Mouse (Mus musculus): ENCODE results near the gene Ssh3. TPM values are rescaled to one million over a fixed set of nuclear protein-coding genes. Genes with fewer than 3 reads are reported as not detected.

Gene Ssh3
- polyA plus RNA-seq, 1 experiment from 2014 or later: 2.1 TPM

DNA sequence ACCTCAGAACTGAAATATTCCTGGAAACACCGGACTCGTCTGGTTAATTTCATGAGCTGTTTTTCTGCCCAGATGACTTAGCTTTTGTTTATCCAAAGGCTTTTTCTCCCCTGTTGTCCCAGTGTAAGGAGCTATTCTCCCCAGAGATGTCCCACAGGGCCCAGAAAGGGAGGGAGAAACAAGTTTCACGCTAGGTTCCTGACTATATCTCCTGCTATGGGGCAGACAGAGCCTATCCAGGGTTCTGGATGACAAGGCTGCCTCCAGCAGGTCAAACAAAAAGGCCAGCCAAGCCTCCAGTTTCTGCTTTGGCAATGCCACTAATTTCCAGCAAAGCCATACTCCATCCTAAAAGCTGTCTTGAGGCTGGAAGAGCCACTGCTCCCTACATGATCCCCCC, 51.1 kb downstream of the Ssh3 start:
- Histone ChIP-seq H3K27ac (ENCODE audit: low read depth, low read length) (no peak overlapping the region), H3K4me2 (no peak overlapping the region), H3K36me3 (ENCODE audit: control insufficient read depth, insufficient read depth, low read length) (no peaks in the 10 kb centered on the region), H3K27me3 (ENCODE audit: control insufficient read depth, insufficient read depth, low read length) (peaks cover 41% of the 10 kb centered on the region), H3K9ac (ENCODE audit: low read length) (no peak overlapping the region), H3K4me3 (ENCODE audit: low read depth, low read length) (no peak overlapping the region), H3K4me1 (ENCODE audit: control insufficient read depth, insufficient read depth, low read length) (peaks cover 22% of the 10 kb centered on the region), H3K9me3 (ENCODE audit: control insufficient read depth, low read length) (no peaks in the 10 kb centered on the region)
- no peak for ATAC-seq (ENCODE audit: low FRiP score)
- DNase-seq (ENCODE audit: low spot score, missing footprints): peak; percentile 57
- 49% methylated on average over 3 of the region's 3 CpGs for WGBS

DNA sequence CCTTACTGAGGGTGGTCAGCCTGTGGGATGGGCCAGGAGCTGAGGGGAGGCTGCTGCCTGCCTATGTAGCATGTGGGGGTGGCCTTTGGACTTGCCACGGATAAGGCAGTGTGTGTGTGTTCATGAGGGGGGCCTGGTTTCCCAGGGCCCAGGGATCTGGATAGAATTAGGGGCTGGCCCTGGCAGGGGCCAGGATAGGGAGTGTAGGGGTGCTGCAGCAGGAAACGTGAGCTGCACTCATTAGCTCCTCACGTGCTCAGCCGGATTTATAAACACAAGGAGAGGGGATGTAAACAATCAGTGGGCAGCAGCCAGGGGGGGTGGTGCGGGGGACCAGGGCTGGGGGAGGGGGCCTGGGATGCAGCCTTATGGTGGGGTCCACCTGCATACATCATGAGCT, 51.8 kb downstream of the Ssh3 start:
- 7% methylated on average over 5 of the region's 5 CpGs for WGBS
- Histone ChIP-seq H3K4me3 (ENCODE audit: low read depth, low read length) (no peak overlapping the region), H3K36me3 (ENCODE audit: control insufficient read depth, insufficient read depth, low read length) (no peaks in the 10 kb centered on the region), H3K9ac (ENCODE audit: low read length) (no peak overlapping the region), H3K27ac (ENCODE audit: low read depth, low read length) (no peak overlapping the region), H3K4me2 (no peak overlapping the region), H3K4me1 (ENCODE audit: control insufficient read depth, insufficient read depth, low read length) (peaks cover 25% of the 10 kb centered on the region), H3K27me3 (ENCODE audit: control insufficient read depth, insufficient read depth, low read length) (peaks cover 46% of the 10 kb centered on the region), H3K9me3 (ENCODE audit: control insufficient read depth, low read length) (no peaks in the 10 kb centered on the region)
- DNase-seq (ENCODE audit: low spot score, missing footprints) (no peak), ATAC-seq (ENCODE audit: low FRiP score) (no peak)

DNA sequence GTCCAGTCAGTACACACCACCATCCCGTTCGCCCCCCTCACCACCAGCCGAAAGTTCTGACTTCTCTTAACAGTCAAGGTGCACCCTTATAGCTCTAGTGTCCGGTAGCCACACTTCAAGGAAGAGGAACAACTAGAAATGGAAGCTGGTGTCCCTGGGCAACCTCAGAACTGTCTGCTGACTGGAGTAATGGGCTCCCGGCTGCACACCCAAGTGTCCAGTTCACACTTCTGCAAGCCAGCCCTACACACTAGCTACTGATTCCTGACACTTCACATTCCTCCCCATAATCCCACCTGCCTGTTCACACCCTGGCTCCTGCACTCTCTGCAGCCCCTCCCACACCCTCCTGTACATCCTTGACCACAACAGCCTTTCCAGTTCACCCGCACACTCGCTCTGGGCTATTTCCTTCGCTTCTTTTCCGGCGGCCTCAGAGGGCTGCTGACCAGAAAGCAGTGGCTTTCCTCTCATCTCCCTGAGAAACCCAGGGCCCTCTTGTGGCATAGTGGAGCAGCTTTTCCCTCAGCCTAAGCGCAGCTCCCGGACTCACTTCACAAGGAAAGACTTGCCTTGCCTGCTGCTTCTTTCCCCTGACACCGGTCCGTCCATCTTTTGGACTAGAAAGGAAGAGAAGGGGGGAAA, 52.8 kb downstream of the Ssh3 start:
- Histone ChIP-seq H3K4me2 (0 out of 2 replicates have a peak overlapping the region, but pooled peaks have one; percentile 10), H3K27me3 (ENCODE audit: control insufficient read depth, insufficient read depth, low read length) (peaks cover 48% of the 10 kb centered on the region), H3K27ac (ENCODE audit: low read depth, low read length) (no peak overlapping the region)

DNA sequence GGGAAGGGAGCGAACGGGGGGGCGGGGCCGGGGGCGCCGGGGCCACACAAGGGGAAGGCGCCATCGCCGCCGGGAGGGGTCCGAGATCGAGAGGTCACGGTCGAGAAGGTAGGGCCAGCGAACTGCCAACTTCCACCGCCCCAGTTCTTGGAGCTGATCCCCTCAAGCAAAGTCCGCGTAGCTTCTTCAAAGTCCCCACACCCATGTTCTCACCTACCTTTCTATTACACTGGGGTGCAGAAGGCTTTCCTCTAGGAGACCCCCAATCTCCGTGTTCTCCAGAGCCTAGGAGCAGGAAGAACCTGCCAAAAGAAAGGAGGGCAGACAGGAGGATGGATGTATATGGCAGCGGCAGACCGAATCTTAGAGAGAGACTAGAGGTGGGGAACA, 53.5 kb downstream of the Ssh3 start:
- H3K36me3 ChIP-seq (ENCODE audit: control insufficient read depth, insufficient read depth, low read length): no peaks in the 10 kb centered on the region
- H3K27ac ChIP-seq (ENCODE audit: low read depth, low read length): no peak overlapping the region
- ATAC-seq (ENCODE audit: low FRiP score) (no peak), DNase-seq (ENCODE audit: low spot score, missing footprints) (peak; percentile 92)
- H3K4me1 ChIP-seq (ENCODE audit: control insufficient read depth, insufficient read depth, low read length): peaks cover 25% of the 10 kb centered on the region
- H3K9ac ChIP-seq (ENCODE audit: low read length): peak overlapping the region; percentile 70
- H3K9me3 ChIP-seq (ENCODE audit: control insufficient read depth, low read length): no peaks in the 10 kb centered on the region
- WGBS: 3% methylated on average over 11 of the region's 21 CpGs
- H3K27me3 ChIP-seq (ENCODE audit: control insufficient read depth, insufficient read depth, low read length): peaks cover 48% of the 10 kb centered on the region
- H3K4me2 ChIP-seq: peak overlapping the region; percentile 98
- peak overlapping the region; percentile 58 for H3K4me3 ChIP-seq (ENCODE audit: low read depth, low read length)

More for the DNA sequence above, 52.8 kb downstream of the Ssh3 start:
- H3K9ac ChIP-seq (ENCODE audit: low read length): no peak overlapping the region
- 25% methylated on average over 14 of the region's 14 CpGs for WGBS
- H3K36me3 ChIP-seq (ENCODE audit: control insufficient read depth, insufficient read depth, low read length): no peaks in the 10 kb centered on the region
- H3K4me1 ChIP-seq (ENCODE audit: control insufficient read depth, insufficient read depth, low read length): peaks cover 25% of the 10 kb centered on the region
- peak; percentile 92 for DNase-seq (ENCODE audit: low spot score, missing footprints)
- no peak for ATAC-seq (ENCODE audit: low FRiP score)
- no peak overlapping the region for H3K4me3 ChIP-seq (ENCODE audit: low read depth, low read length)
- no peaks in the 10 kb centered on the region for H3K9me3 ChIP-seq (ENCODE audit: control insufficient read depth, low read length)

DNA sequence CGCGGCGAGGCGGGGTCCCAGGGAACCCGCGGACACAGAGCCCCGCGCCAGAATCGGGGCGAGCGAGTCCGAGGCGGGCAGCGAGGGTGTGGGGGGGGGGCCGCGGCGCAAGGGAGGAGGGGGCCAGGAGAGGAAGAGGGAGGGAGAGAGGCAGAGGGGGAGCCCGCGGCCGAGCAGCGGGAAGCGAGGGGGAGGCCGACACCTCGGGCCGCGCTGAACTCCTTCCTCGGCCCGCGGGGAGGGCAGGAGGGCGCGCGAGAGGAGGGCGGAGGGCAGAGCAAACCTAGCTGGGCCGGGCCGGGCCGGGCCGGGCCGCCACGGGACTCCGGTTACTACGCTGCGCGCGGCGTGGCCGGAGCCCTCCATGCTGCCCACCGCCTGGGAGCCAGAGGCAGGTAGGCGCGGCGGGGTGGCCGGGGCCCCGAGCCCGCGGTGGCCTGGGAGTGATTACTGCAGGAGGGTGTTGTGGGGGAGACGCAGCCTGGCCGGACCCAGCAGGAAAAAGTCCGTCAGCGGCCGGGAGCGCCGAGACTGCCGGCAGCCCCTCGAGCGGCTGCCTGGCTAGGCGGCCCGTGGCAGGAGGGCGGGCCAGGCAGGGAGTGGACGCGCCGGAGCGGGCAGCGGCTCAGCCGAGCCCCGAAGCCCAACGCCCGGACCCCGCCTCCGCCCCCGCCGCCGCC, 54.1 kb downstream of the Ssh3 start:
- Histone ChIP-seq H3K4me3 (ENCODE audit: low read depth, low read length) (peak overlapping the region; percentile 58), H3K9me3 (ENCODE audit: control insufficient read depth, low read length) (no peaks in the 10 kb centered on the region), H3K27me3 (ENCODE audit: control insufficient read depth, insufficient read depth, low read length) (peaks cover 48% of the 10 kb centered on the region), H3K36me3 (ENCODE audit: control insufficient read depth, insufficient read depth, low read length) (no peaks in the 10 kb centered on the region), H3K9ac (ENCODE audit: low read length) (peak overlapping the region; percentile 70), H3K4me1 (ENCODE audit: control insufficient read depth, insufficient read depth, low read length) (peaks cover 25% of the 10 kb centered on the region), H3K4me2 (peak overlapping the region; percentile 98), H3K27ac (ENCODE audit: low read depth, low read length) (no peak overlapping the region)
- ATAC-seq (ENCODE audit: low FRiP score) (peak; percentile 42), DNase-seq (ENCODE audit: low spot score, missing footprints) (no peak)
- under 1% methylated on average over 58 of the region's 81 CpGs for WGBS

DNA sequence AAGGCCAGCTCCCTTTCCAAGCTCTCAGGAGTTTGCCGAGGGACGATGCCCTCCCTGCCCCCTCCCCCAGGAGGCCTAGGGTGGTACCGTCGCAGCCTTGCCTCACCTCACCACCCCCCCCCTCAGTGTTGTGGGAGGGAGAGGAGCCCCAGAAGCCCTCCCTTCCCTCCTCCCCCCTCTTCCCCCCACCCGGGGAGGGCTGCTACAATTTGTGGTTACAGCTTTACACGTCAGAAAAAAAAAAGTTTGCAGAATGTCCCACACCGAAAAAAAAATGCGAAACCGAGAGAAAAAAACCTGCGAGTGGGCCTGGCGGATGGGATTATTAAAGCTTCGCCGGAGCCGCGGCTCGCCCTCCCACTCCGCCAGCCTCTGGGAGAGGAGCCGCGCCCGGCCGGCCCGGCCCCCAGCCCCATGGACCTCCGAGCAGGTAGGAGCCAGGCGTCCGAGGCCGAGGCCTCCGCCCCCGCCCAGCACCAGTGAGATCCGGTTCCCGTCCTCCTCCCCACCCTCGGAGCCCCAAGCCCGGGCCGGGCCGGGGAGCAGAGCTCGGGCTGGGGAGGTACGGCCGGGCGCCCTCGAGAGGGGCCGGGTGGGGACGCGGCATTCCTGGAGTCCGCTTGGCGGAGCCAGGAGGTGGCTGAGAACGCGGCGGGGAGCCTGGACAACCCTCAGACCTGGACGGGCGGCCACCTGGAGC, 54.8 kb downstream of the Ssh3 start, which contains the start of the genes Clcf1 and AC109138.7:
Gene Clcf1 (plus strand): TSS at position 168 of the 700 bp plus-strand sequence.
Gene AC109138.7 (plus strand): TSS at position 287 of the 700 bp plus-strand sequence.
- Histone ChIP-seq H3K9ac (ENCODE audit: low read length) (peak within 1 kb of the TSS; percentile 70), H3K4me1 (ENCODE audit: control insufficient read depth, insufficient read depth, low read length) (peaks cover 25% of the 10 kb centered on the region), H3K4me3 (ENCODE audit: low read depth, low read length) (peak within 1 kb of the TSS; percentile 58), H3K9me3 (ENCODE audit: control insufficient read depth, low read length) (no peaks in the 10 kb centered on the region), H3K4me2 (peak within 1 kb of the TSS; percentile 98), H3K27ac (ENCODE audit: low read depth, low read length) (no peak within 1 kb of the TSS), H3K27me3 (ENCODE audit: control insufficient read depth, insufficient read depth, low read length) (peaks cover 48% of the 10 kb centered on the region), H3K36me3 (ENCODE audit: control insufficient read depth, insufficient read depth, low read length) (no peaks in the 10 kb centered on the region)
- DNase-seq (ENCODE audit: low spot score, missing footprints): peak; percentile 93
- WGBS: under 1% methylated on average over 43 of the region's 49 CpGs
- peak; percentile 54; the same call in 1 of the 2 replicates for ATAC-seq (ENCODE audit: low FRiP score)

DNA sequence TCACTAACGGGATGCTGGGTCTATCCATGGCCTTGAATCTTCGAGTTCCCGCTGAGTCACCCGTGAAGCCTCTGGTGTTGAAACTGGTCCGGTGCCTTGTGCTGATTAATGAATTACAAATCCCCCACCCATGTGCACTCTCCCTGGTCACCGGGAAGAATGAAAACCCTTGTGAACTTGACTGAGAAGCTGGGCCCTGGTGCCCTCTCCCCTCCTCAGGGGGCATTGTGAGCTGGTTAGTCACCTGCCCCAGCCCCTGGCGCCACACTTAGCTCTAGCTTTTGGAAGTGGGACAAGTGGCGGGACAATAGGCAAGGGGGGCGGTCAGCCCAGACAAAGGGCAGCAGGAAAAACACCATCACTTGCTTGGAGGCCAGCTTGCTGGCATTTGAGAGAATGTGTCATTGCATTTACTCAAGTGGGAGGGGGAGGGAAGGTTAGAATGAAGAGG, 55.4 kb downstream of the Ssh3 start:
- DNase-seq (ENCODE audit: low spot score, missing footprints) (peak; percentile 92), ATAC-seq (ENCODE audit: low FRiP score) (no peak)
- Histone ChIP-seq H3K4me1 (ENCODE audit: control insufficient read depth, insufficient read depth, low read length) (peaks cover 25% of the 10 kb centered on the region), H3K27ac (ENCODE audit: low read depth, low read length) (no peak overlapping the region), H3K4me2 (peak overlapping the region; percentile 98; the same call in 1 of the 2 replicates), H3K9ac (ENCODE audit: low read length) (peak overlapping the region; percentile 70; the same call in 1 of the 2 replicates), H3K9me3 (ENCODE audit: control insufficient read depth, low read length) (no peaks in the 10 kb centered on the region), H3K27me3 (ENCODE audit: control insufficient read depth, insufficient read depth, low read length) (peaks cover 48% of the 10 kb centered on the region), H3K4me3 (ENCODE audit: low read depth, low read length) (no peak overlapping the region; the same call in 1 of the 2 replicates), H3K36me3 (ENCODE audit: control insufficient read depth, insufficient read depth, low read length) (no peaks in the 10 kb centered on the region)
- 4% methylated on average over 9 of the region's 9 CpGs for WGBS

DNA sequence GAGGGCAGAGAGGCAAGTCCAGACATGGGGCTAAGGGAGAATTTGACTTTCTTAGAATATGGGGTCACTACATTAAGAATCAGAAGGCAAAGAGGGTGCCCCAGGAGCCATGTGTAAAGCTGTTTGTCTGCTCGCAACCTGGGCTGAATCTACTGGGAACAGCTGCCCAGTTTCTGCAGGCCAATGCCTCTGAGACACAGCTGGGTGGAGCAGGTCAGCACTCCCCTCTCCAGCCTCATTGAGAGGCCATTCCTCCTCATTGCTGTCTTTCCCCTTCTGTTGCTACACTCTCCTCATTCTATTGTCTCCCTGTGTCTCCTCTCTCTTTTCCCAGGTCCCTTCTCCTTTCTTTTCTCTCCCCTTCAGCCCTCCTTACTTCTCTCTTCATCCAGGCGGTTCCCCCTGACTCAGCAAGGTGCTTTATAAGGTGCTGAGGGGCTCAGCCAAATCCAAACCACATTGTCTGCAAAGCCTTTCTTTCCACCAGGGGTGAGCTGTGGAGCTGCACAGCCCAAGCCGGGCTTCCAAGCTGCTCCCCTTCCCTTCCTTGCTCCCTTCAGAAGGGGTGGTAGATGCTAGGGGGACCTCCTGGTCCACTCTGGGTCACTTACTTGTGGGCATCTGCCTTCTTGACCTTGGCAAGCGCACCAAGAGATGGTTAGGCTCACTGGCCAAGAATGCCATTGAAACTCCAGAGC, 56.9 kb downstream of the Ssh3 start:
- no peak overlapping the region for H3K9ac ChIP-seq (ENCODE audit: low read length)
- no peak overlapping the region for H3K4me3 ChIP-seq (ENCODE audit: low read depth, low read length)
- no peak overlapping the region for H3K27ac ChIP-seq (ENCODE audit: low read depth, low read length)
- 16% methylated on average over 4 of the region's 4 CpGs for WGBS
- no peak overlapping the region for H3K4me2 ChIP-seq
- peaks cover 47% of the 10 kb centered on the region for H3K27me3 ChIP-seq (ENCODE audit: control insufficient read depth, insufficient read depth, low read length)
- ATAC-seq (ENCODE audit: low FRiP score) (no peak), DNase-seq (ENCODE audit: low spot score, missing footprints) (no peak)
- no peaks in the 10 kb centered on the region for H3K9me3 ChIP-seq (ENCODE audit: control insufficient read depth, low read length)
- no peaks in the 10 kb centered on the region for H3K36me3 ChIP-seq (ENCODE audit: control insufficient read depth, insufficient read depth, low read length)
- peaks cover 25% of the 10 kb centered on the region for H3K4me1 ChIP-seq (ENCODE audit: control insufficient read depth, insufficient read depth, low read length)
